Mouse (Mus musculus) stomach, postnatal 0 days (tissue): ENCODE measurements at regions not wholly inside any gene's neighbourhood (a gene's known extent, or its start where the extent isn't known, plus 50 kb on each side); places are given as distances from the start of the nearest gene placed in this dataset.

ENCODE experiments used
- CTCF ChIP-seq: IDR thresholded peaks from 2 replicates; pipeline ENCODE4 v1.5.1; 2016; ENCODE audit warnings: antibody characterized with exemption, low read depth, mild to moderate bottlenecking, moderate library complexity
- EP300 ChIP-seq: optimal IDR thresholded peaks from 2 replicates; pipeline ENCODE3; 2016; ENCODE audit warnings: antibody characterized with exemption

DNA sequence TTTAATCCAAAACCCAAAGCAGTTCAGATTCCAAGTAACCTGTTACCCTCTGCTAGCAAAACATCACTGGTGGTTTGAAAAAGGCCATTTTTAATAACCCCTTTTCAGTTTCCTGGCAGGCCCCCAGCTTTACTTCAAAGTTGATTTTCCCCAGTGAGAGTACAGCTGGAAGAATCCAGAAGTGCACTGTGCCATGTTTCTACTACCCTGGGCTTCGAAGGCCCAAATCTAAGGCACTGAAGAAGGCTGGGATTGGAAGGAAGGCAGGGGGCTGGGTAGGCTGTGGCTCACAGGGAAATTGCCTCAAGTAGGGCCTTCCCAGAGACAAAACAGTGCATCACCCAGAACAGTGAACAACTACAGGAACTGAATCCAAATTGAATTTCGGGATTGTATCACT is 131.6 kb upstream of the Cypt2 start:
- TF ChIP-seq CTCF (no peak), EP300 (no peak)
